Mouse (Mus musculus): ENCODE data around the gene Ccr4. TPM values are rescaled to one million over a fixed set of nuclear protein-coding genes. Genes with fewer than 3 reads are reported as not detected.
"Not testable (repeated sequence)": the region's sequence is repeated elsewhere in the genome, so short reads cannot be mapped to it uniquely, and the experiment has no call there.

The Ccr4 gene
- polyA plus RNA-seq, 1 experiment from 2014 or later = not detected

GRCm38 (mm10) chr9:114522041-114522440 is 17.3 kb upstream of the Ccr4 start:
- WGBS = 56% methylated on average over 5 of the region's 5 CpGs
- H3K36me3 ChIP-seq = peaks cover 6% of the 10 kb centered on the region; the same call in 1 of the 2 replicates

GRCm38 (mm10) chr9:114520529-114520928 is 15.8 kb upstream of the Ccr4 start:
- ATAC-seq (ENCODE audit: insufficient number of reproducible peaks, insufficient read depth, low FRiP score, low TSS enrichment, low read depth); H3K4me2 ChIP-seq; H3K27me3 ChIP-seq; H3K9me3 ChIP-seq; H3K4me3 ChIP-seq (replicated peaks); H3K9ac ChIP-seq (replicated peaks); H3K4me1 ChIP-seq (replicated peaks); H3K36me3 ChIP-seq; H3K27ac ChIP-seq: not testable (repeated sequence)
- 75% methylated on average over 4 of the region's 4 CpGs for WGBS

More at GRCm38 (mm10) chr9:114522041-114522440, 17.3 kb upstream of the Ccr4 start:
- no peak for ATAC-seq (ENCODE audit: insufficient number of reproducible peaks, insufficient read depth, low FRiP score, low TSS enrichment, low read depth)
- Histone ChIP-seq H3K4me1 (replicated peaks) (peaks cover 16% of the 10 kb centered on the region), H3K27me3 (no peaks in the 10 kb centered on the region), H3K9ac (replicated peaks) (no peak overlapping the region), H3K9me3 (no peaks in the 10 kb centered on the region), H3K27ac (no peak overlapping the region), H3K4me3 (replicated peaks) (no peak overlapping the region), H3K4me2 (no peak overlapping the region)

- ATAC-seq (ENCODE audit: insufficient number of reproducible peaks, insufficient read depth, low FRiP score, low TSS enrichment, low read depth) = no peak
- Histone ChIP-seq H3K4me2 (no peak overlapping the region), H3K27ac (no peak overlapping the region), H3K4me1 (replicated peaks) (no peaks in the 10 kb centered on the region), H3K4me3 (replicated peaks) (no peak overlapping the region), H3K36me3 (peaks cover 18% of the 10 kb centered on the region), H3K27me3 (no peaks in the 10 kb centered on the region), H3K9ac (replicated peaks) (no peak overlapping the region), H3K9me3 (peaks cover 3% of the 10 kb centered on the region)
- 59% methylated on average over 9 of the region's 9 CpGs for WGBS
Observed at GRCm38 (mm10) chr9:114518812-114519477, 14.2 kb upstream of the Ccr4 start.

GRCm38 (mm10) chr9:114517924-114518497 is 13.3 kb upstream of the Ccr4 start:
- WGBS = 84% methylated on average over 13 of the region's 13 CpGs
- Histone ChIP-seq H3K36me3 (peaks cover 27% of the 10 kb centered on the region), H3K4me1 (replicated peaks) (no peaks in the 10 kb centered on the region), H3K9ac (replicated peaks) (no peak overlapping the region), H3K27ac (no peak overlapping the region), H3K4me3 (replicated peaks) (no peak overlapping the region), H3K4me2 (no peak overlapping the region), H3K9me3 (peaks cover 12% of the 10 kb centered on the region), H3K27me3 (no peaks in the 10 kb centered on the region)
- ATAC-seq (ENCODE audit: insufficient number of reproducible peaks, insufficient read depth, low FRiP score, low TSS enrichment, low read depth) = no peak

GRCm38 (mm10) chr9:114515364-114515763 is 10.6 kb upstream of the Ccr4 start, which contains the start of gene C130032M10Rik:
Gene C130032M10Rik (plus strand): TSS chr9:114515697.
- Histone ChIP-seq H3K27ac (peak within 1 kb of the TSS; percentile 62), H3K4me3 (replicated peaks) (no peak within 1 kb of the TSS), H3K9me3 (peaks cover 25% of the 10 kb centered on the region), H3K9ac (replicated peaks) (no peak within 1 kb of the TSS), H3K36me3 (peaks cover 49% of the 10 kb centered on the region), H3K4me2 (no peak within 1 kb of the TSS), H3K4me1 (replicated peaks) (no peaks in the 10 kb centered on the region), H3K27me3 (no peaks in the 10 kb centered on the region)
- ATAC-seq (ENCODE audit: insufficient number of reproducible peaks, insufficient read depth, low FRiP score, low TSS enrichment, low read depth) = no peak
- WGBS = 85% methylated on average over 11 of the region's 11 CpGs

- Histone ChIP-seq H3K27ac (no peak overlapping the region), H3K4me2 (no peak overlapping the region), H3K36me3 (peaks cover 69% of the 10 kb centered on the region), H3K9ac (replicated peaks) (no peak overlapping the region), H3K4me1 (replicated peaks) (no peaks in the 10 kb centered on the region), H3K4me3 (replicated peaks) (no peak overlapping the region), H3K27me3 (no peaks in the 10 kb centered on the region), H3K9me3 (peaks cover 25% of the 10 kb centered on the region)
- no peak for ATAC-seq (ENCODE audit: insufficient number of reproducible peaks, insufficient read depth, low FRiP score, low TSS enrichment, low read depth)
- WGBS = 97% methylated on average over 21 of the region's 21 CpGs
Observed at GRCm38 (mm10) chr9:114512831-114513230, 8.1 kb upstream of the Ccr4 start.

GRCm38 (mm10) chr9:114509785-114510184 is 5.1 kb upstream of the Ccr4 start:
- no peak overlapping the region for H3K27ac ChIP-seq
- H3K27me3 ChIP-seq = no peaks in the 10 kb centered on the region
- ATAC-seq (ENCODE audit: insufficient number of reproducible peaks, insufficient read depth, low FRiP score, low TSS enrichment, low read depth) = no peak
- H3K9ac ChIP-seq (replicated peaks) = no peak overlapping the region
- H3K4me2 ChIP-seq = no peak overlapping the region
- 94% methylated on average over 9 of the region's 9 CpGs for WGBS
- H3K4me3 ChIP-seq (replicated peaks) = no peak overlapping the region
- peaks cover 25% of the 10 kb centered on the region for H3K9me3 ChIP-seq
- H3K4me1 ChIP-seq (replicated peaks) = no peaks in the 10 kb centered on the region
- H3K36me3 ChIP-seq = peaks cover 67% of the 10 kb centered on the region

GRCm38 (mm10) chr9:114507421-114507820 is 2.7 kb upstream of the Ccr4 start:
- Histone ChIP-seq H3K36me3 (peaks cover 44% of the 10 kb centered on the region), H3K4me2 (no peak overlapping the region)
- whole genome bisulfite sequencing = 95% methylated on average over 9 of the region's 9 CpGs

GRCm38 (mm10) chr9:114506564-114506963 is 1.8 kb upstream of the Ccr4 start:
- 0 out of 2 replicates have a peak, but pooled peaks cover 3% of the 10 kb centered on the region for H3K9me3 ChIP-seq
- H3K4me2 ChIP-seq = no peak overlapping the region
- WGBS = 80% methylated on average over 4 of the region's 4 CpGs
- no peak overlapping the region for H3K27ac ChIP-seq
- no peak overlapping the region for H3K4me3 ChIP-seq (replicated peaks)
- H3K27me3 ChIP-seq = no peaks in the 10 kb centered on the region
- no peak overlapping the region for H3K9ac ChIP-seq (replicated peaks)
- H3K4me1 ChIP-seq (replicated peaks) = no peaks in the 10 kb centered on the region
- ATAC-seq (ENCODE audit: insufficient number of reproducible peaks, insufficient read depth, low FRiP score, low TSS enrichment, low read depth) = no peak
- peaks cover 36% of the 10 kb centered on the region for H3K36me3 ChIP-seq

More at GRCm38 (mm10) chr9:114507421-114507820, 2.7 kb upstream of the Ccr4 start:
- H3K27me3 ChIP-seq = no peaks in the 10 kb centered on the region
- peaks cover 7% of the 10 kb centered on the region for H3K9me3 ChIP-seq
- no peaks in the 10 kb centered on the region for H3K4me1 ChIP-seq (replicated peaks)
- no peak overlapping the region for H3K4me3 ChIP-seq (replicated peaks)
- H3K9ac ChIP-seq (replicated peaks) = no peak overlapping the region
- ATAC-seq (ENCODE audit: insufficient number of reproducible peaks, insufficient read depth, low FRiP score, low TSS enrichment, low read depth) = no peak
- H3K27ac ChIP-seq = no peak overlapping the region

- Histone ChIP-seq H3K9ac (replicated peaks) (no peak overlapping the region), H3K36me3 (peaks cover 8% of the 10 kb centered on the region), H3K27ac (no peak overlapping the region), H3K9me3 (no peaks in the 10 kb centered on the region; the same call in 1 of the 2 replicates), H3K4me1 (replicated peaks) (0 out of 2 replicates have a peak, but pooled peaks cover 4% of the 10 kb centered on the region), H3K27me3 (no peaks in the 10 kb centered on the region), H3K4me3 (replicated peaks) (no peak overlapping the region), H3K4me2 (no peak overlapping the region)
- no peak for ATAC-seq (ENCODE audit: insufficient number of reproducible peaks, insufficient read depth, low FRiP score, low TSS enrichment, low read depth)
- WGBS = 64% methylated on average over 15 of the region's 15 CpGs
Observed at GRCm38 (mm10) chr9:114502711-114503427, 1.8 kb downstream of the Ccr4 start.

GRCm38 (mm10) chr9:114501913-114502312 is 2.8 kb downstream of the Ccr4 start:
- Histone ChIP-seq H3K4me2 (no peak overlapping the region), H3K36me3 (peaks cover 8% of the 10 kb centered on the region), H3K27ac (no peak overlapping the region), H3K9me3 (no peaks in the 10 kb centered on the region; the same call in 1 of the 2 replicates), H3K9ac (replicated peaks) (no peak overlapping the region), H3K4me3 (replicated peaks) (no peak overlapping the region), H3K4me1 (replicated peaks) (0 out of 2 replicates have a peak, but pooled peaks cover 4% of the 10 kb centered on the region), H3K27me3 (no peaks in the 10 kb centered on the region)
- ATAC-seq (ENCODE audit: insufficient number of reproducible peaks, insufficient read depth, low FRiP score, low TSS enrichment, low read depth) = no peak
- WGBS = 97% methylated on average over 11 of the region's 11 CpGs

Data from limb, embryonic 12.5 days (tissue).